Mouse (Mus musculus) stomach, postnatal 0 days (tissue): ENCODE results near the gene Mau2. TPM values are rescaled to one million over a fixed set of nuclear protein-coding genes. Genes with fewer than 3 reads are reported as not detected.

Source experiments
- ATAC-seq: fragments of 200-750 bp; cut with Nextera tagmentation; 2 replicates; pipeline ENCODE4 v1.8.0; 2017; ENCODE audit not compliant: low FRiP score, low TSS enrichment
- DNase-seq: peaks from one replicate; pipeline ENCODE4 v3.0.0-alpha.2; 2016; ENCODE audit warnings: low spot score
- H3K27ac ChIP-seq: fragments of 300-500 bp; sonication (generic); replicated peaks from 2 replicates; pipeline ENCODE4 v1.5.1; 2014; ENCODE audit warnings: mild to moderate bottlenecking, control low read depth
- H3K27me3 ChIP-seq: fragments of 300-500 bp; sonication (generic); 2 replicates; pipeline ENCODE4 v1.6.1; 2014; ENCODE audit warnings: low read length; ENCODE audit not compliant: control insufficient read depth, insufficient read depth
- H3K36me3 ChIP-seq: fragments of 300-500 bp; sonication (generic); 2 replicates; pipeline ENCODE4 v1.6.1; 2014; ENCODE audit warnings: low read length, mixed read lengths; ENCODE audit not compliant: control insufficient read depth, insufficient read depth
- H3K4me1 ChIP-seq: fragments of 300-500 bp; sonication (generic); replicated peaks from 2 replicates; pipeline ENCODE4 v1.6.1; 2014; ENCODE audit warnings: antibody characterized with exemption; ENCODE audit not compliant: control insufficient read depth, insufficient read depth
- H3K4me2 ChIP-seq: fragments of 300-500 bp; sonication (generic); replicated peaks from 2 replicates; pipeline ENCODE4 v1.6.1; 2014; ENCODE audit warnings: low read depth, mild to moderate bottlenecking, control low read depth, moderate library complexity
- H3K4me3 ChIP-seq: fragments of 300-500 bp; sonication (generic); 2 replicates; pipeline ENCODE4 v1.5.1; 2014; ENCODE audit warnings: low read depth, low read length, control low read depth
- H3K9ac ChIP-seq: fragments of 300-500 bp; sonication (generic); 2 replicates; pipeline ENCODE4 v1.6.1; 2014; ENCODE audit warnings: mild to moderate bottlenecking, low read length, control low read depth, mixed read lengths
- H3K9me3 ChIP-seq: fragments of 300-500 bp; sonication (generic); 2 replicates; pipeline ENCODE4 v1.6.1; 2016; ENCODE audit warnings: low read length; ENCODE audit not compliant: control insufficient read depth
- CTCF ChIP-seq: IDR thresholded peaks from 2 replicates; pipeline ENCODE4 v1.5.1; 2016; ENCODE audit warnings: antibody characterized with exemption, low read depth, mild to moderate bottlenecking, moderate library complexity
- EP300 ChIP-seq: optimal IDR thresholded peaks from 2 replicates; pipeline ENCODE3; 2016; ENCODE audit warnings: antibody characterized with exemption
- WGBS: fragments of 180-500 bp; shearing (Covaris S2); extraction: QIAGEN DNeasy Blood & Tissue Kit; methylation state at CpG from one replicate; pipeline ENCODE4 v1.1.7; 2014; 5-methylcytosine and 5-hydroxymethylcytosine counted together
- polyA plus RNA-seq: library from polyadenylated mRNA; unstranded; fragments of >200 nt; fragmentation: Nextera tagmentation; extraction: Ambion mirVana; gene quantifications from 2 replicates; pipeline ENCODE4 v1.2.1, GENCODE M21; 2015

The Mau2 gene
- polyA plus RNA-seq, 1 experiment from 2014 or later, result 22.4 TPM

- ATAC-seq, result no peak
Measured at GRCm38 (mm10) chr8:70084191-70085065, 41.9 kb upstream of the Mau2 start.

GRCm38 (mm10) chr8:70083285-70083684, 40.8 kb upstream of the Mau2 start, which contains the start of gene Hapln4:
Hapln4 (plus strand) TSS chr8:70083457.
- Histone ChIP-seq H3K36me3 (no peaks in the 10 kb centered on the region), H3K4me2 (peak within 1 kb of the TSS; percentile 53), H3K4me1 (no peaks in the 10 kb centered on the region), H3K4me3 (peak within 1 kb of the TSS; percentile 37), H3K9me3 (no peaks in the 10 kb centered on the region), H3K27ac (no peak within 1 kb of the TSS), H3K9ac (no peak within 1 kb of the TSS), H3K27me3 (peaks cover 25% of the 10 kb centered on the region)
- DNase-seq (peak; percentile 70), ATAC-seq (no peak)
- TF ChIP-seq CTCF, result no peak
- TF ChIP-seq EP300, result no peak
- WGBS, result 1% methylated on average over 26 of the region's 26 CpGs

More at GRCm38 (mm10) chr8:70084191-70085065, 41.9 kb upstream of the Mau2 start:
- Histone ChIP-seq H3K4me3 (peak overlapping the region; percentile 37), H3K36me3 (no peaks in the 10 kb centered on the region), H3K9ac (no peak overlapping the region), H3K4me1 (no peaks in the 10 kb centered on the region), H3K9me3 (no peaks in the 10 kb centered on the region), H3K27me3 (peaks cover 25% of the 10 kb centered on the region), H3K27ac (no peak overlapping the region), H3K4me2 (peak overlapping the region; percentile 53)
- 3% methylated on average over 65 of the region's 71 CpGs for WGBS
- no peak for DNase-seq
- 0 out of 2 replicates have a peak, but pooled peaks have one; percentile 25 for TF ChIP-seq CTCF
- no peak for TF ChIP-seq EP300

GRCm38 (mm10) chr8:70081976-70082375, 39.4 kb upstream of the Mau2 start:
- Histone ChIP-seq H3K4me1 (no peaks in the 10 kb centered on the region), H3K4me3 (no peak overlapping the region), H3K27me3 (peaks cover 18% of the 10 kb centered on the region), H3K9ac (no peak overlapping the region), H3K36me3 (no peaks in the 10 kb centered on the region), H3K4me2 (no peak overlapping the region), H3K27ac (no peak overlapping the region), H3K9me3 (no peaks in the 10 kb centered on the region)
- ATAC-seq, result no peak
- TF ChIP-seq CTCF, result no peak
- TF ChIP-seq EP300, result no peak
- 80% methylated on average over 2 of the region's 2 CpGs for WGBS
- no peak for DNase-seq

GRCm38 (mm10) chr8:70073682-70074081, 31.1 kb upstream of the Mau2 start:
- WGBS, result 55% methylated on average over 1 of the region's 1 CpGs
- no peak overlapping the region for H3K27ac ChIP-seq
- no peak overlapping the region for H3K4me3 ChIP-seq

GRCm38 (mm10) chr8:70073120-70073519, 30.6 kb upstream of the Mau2 start:
- Histone ChIP-seq H3K4me3 (peak overlapping the region; percentile 17; the same call in 1 of the 2 replicates), H3K9ac (0 out of 2 replicates have a peak overlapping the region, but pooled peaks have one; percentile 31), H3K36me3 (0 out of 2 replicates have a peak, but pooled peaks cover 4% of the 10 kb centered on the region), H3K4me2 (peak overlapping the region; percentile 54), H3K4me1 (peaks cover 7% of the 10 kb centered on the region), H3K9me3 (no peaks in the 10 kb centered on the region), H3K27ac (no peak overlapping the region), H3K27me3 (no peaks in the 10 kb centered on the region)
- no peak for TF ChIP-seq EP300
- TF ChIP-seq CTCF, result no peak
- ATAC-seq (no peak), DNase-seq (no peak)
- WGBS, result 45% methylated on average over 8 of the region's 8 CpGs

More at GRCm38 (mm10) chr8:70073682-70074081, 31.1 kb upstream of the Mau2 start:
- Histone ChIP-seq H3K36me3 (0 out of 2 replicates have a peak, but pooled peaks cover 4% of the 10 kb centered on the region), H3K9me3 (no peaks in the 10 kb centered on the region), H3K4me2 (no peak overlapping the region), H3K27me3 (no peaks in the 10 kb centered on the region), H3K9ac (no peak overlapping the region), H3K4me1 (peaks cover 7% of the 10 kb centered on the region)
- ATAC-seq (no peak), DNase-seq (no peak)
- TF ChIP-seq CTCF, result no peak
- no peak for TF ChIP-seq EP300
